Mouse (Mus musculus) cerebellum, postnatal 10 days (tissue): ENCODE results near the gene Znrd1as.

Experiments used
- DNase-seq, 2 experiments: peaks; one replicate each; pipeline ENCODE4 v3.0.0; 2021; ENCODE audit warnings: mixed read lengths in 2 of 2

The Znrd1as gene

GRCm38 (mm10) chr17:36957999-36958743 is at the start of gene Znrd1as, which contains the start of gene Znrd1:
TSS of gene Znrd1as (plus strand) at chr17:36958592.
TSS of gene Znrd1 (minus strand) at chr17:36958559.
- peak; percentile 96 for DNase-seq

GRCm38 (mm10) chr17:36909802-36910201 is 48.6 kb upstream of the Znrd1as start:
- no peak for DNase-seq

GRCm38 (mm10) chr17:36912031-36912430 is 46.4 kb upstream of the Znrd1as start:
- no peak for DNase-seq

DNA sequence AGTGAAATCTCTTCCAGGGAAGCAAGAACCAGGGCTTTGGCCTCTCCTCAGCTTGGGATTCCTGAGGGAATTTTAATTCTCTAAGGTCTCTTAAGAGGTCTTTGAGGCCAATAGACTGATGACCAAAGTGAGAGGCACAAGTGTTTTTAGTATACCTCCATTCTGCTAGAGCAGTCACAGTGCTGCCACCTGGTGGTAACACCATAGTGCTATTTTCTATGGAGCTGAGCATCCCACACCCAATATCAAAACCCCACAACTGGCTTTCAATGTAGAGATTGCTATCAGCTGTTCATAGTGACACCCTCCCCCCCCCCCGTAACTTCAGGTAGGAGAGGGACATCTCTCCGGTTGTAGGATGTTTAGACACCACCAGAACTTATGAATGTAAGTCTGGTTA is 44.3 kb upstream of the Znrd1as start:
- DNase-seq, result peak; percentile 91 to 94

DNA sequence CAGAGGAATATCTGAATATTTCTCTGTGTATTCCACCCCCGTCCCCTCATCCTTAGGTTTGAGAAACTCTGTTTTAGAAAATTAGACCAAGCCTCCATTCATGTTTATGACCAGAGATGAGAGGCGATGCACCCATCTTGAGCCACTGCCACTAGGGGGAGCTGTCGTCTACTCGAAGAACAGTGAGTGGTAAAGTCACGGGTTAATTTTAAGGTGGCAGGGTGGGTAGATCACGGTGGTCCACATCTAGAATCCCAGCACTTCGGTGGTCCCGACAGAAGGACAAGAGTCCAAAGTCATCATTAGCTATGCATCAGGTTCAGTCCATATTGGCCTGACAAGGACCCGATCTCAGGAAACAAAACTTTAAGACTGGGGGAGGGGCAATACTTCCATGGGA is 43.3 kb upstream of the Znrd1as start:
- peak; percentile 85 to 90 for DNase-seq

DNA sequence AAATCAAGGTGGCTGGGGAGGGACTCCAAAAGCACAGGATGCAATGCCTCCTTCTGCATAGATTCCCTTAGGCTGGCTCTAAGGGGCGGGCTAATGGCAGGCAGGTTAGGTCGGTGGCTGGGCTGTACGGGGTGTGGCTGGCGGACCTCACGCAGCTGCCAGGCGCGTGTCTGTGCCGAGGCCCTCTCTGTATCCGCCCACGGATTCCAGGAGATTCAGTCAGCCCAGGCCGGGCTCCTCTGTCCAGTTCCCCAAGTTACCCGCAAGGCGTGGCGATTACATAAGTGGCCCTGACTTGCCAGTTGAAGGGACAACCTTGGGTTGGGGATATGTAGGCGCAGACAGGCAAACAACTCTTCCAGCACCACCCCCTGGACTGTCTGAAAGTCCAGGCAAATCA is 38.2 kb upstream of the Znrd1as start:
- DNase-seq, result no peak

GRCm38 (mm10) chr17:36922715-36923114 is 35.7 kb upstream of the Znrd1as start:
- no peak for DNase-seq

GRCm38 (mm10) chr17:36923491-36923890 is 34.9 kb upstream of the Znrd1as start:
- DNase-seq, result no peak

DNA sequence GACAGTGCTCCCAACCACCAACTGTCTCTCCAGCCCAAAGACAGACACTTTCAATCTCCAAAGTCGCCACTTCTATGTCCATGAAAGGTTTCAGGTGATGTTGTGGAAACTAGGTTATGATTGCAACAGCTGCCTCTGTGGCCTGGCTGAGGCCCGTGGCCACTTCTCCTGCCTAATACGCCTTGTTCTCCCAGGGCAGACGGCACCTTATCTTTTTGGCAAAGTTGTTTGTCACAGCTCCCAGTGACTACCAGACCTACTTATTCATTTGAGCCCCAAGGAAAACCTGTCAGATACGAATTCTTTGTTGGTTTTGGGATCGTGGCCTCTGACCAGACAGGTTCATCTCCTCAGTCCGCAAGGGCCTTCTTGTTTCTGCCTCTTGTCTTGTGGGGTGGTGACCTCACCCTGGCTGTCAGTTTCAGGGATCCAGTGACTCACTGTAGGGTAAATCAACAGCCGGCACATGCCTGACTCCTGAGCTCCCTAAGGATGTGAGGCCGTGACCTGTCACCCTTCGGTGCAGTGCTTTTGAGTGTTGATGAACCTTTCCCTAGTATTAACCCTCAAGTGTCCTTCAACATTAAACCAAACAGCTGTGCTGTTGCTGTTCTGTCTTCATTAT is 30.8 kb upstream of the Znrd1as start:
- no peak for DNase-seq

DNA sequence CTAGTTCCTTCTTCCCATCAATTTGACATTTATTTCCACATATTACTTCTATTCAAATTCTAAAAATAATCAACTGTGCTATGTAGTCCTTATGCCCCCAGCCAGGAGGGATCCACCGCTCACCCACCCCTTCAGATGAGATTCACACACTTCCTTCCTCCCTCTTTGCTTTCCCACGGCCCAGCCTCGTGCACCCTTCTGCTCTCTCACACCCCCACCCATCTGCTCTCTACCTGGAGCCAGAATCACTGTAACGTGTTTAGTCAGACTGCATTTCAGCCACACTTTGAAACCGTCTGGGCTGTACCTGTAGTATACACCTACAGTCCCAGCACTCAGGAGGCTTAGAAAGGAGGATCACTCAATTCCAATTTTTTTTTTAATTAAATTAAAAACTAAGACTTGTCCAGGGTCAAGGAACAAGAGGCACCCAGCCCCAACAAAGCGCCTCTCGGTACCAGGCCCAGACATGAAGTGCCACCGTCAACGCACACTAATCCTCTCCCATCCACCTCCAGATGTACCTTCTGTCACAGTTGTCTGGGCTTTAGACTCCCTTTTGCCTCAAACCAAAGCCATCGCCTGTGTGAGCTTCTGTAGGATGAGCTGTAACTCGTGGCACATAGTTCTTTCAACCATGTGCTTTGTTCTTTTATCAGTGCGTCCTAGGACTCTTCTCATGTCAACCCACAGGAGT is 29.0 kb upstream of the Znrd1as start:
- peak; percentile 40 to 41 for DNase-seq

GRCm38 (mm10) chr17:36930233-36930632 is 28.2 kb upstream of the Znrd1as start:
- no peak for DNase-seq

DNA sequence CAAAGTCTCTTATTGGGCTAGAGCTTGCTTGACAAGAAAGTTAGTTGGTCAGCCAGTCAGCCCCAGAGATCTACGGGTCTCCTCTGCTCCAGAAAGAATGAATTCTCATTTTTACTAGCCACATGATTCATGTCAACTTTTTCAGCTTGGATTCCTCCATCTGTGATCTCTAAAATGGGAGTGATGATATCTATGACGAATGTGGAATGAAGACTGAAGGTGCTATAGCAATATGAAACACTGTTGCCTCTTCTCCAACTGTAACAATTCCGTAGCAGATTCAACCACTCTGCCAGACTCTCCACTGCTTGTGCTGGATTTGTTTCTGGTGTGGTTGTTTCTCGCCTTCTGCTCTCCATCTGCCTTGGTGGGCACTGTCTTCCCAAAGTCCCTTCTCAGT is 27.3 kb upstream of the Znrd1as start:
- no peak for DNase-seq

DNA sequence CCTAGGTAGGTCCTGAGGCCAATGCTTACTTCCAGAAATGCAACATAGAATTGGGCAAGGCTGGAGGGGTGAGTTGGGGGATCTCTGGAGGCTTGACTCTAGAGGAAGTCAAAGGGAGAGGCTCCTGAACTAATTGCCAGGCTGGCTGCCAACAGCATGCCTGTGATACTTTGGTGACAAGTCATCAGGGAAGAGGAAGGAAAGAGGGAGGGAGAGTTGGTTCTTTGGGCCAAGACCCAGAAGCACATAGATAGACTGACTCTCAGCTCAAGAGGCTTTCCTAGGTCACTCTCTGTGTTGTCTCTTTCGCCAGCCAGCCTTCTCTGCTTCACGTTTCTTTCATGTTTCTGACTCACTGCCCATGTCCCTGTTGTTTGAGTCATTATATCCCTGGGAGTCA is 26.6 kb upstream of the Znrd1as start:
- no peak for DNase-seq

- DNase-seq, result no peak
Observed at GRCm38 (mm10) chr17:36938056-36938455, 20.3 kb upstream of the Znrd1as start.

DNA sequence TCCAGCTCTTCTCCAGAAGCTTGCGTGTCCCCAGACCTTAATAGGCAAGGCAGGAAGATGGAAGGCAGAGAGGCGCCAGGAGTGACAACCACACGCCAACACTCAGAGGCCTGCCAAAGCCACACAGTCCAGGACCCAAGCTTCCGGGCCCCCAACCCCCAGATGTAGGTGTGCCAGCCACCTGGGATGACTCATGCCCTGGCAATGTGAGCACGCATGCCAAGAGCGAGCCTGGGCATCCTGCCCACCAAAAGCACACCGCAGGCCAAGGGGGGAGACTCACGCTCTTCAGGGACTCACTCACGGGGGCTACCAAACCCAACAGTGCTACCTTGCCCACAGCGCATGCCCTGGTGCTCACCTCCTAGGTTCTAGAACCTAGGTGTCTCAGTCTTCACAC is 16.0 kb upstream of the Znrd1as start:
- peak; percentile 73 to 76 for DNase-seq

- peak; percentile 27 to 34 for DNase-seq
Observed at GRCm38 (mm10) chr17:36942791-36943471, 15.5 kb upstream of the Znrd1as start, which contains the start of gene Rnf39. TSS of gene Rnf39 (plus strand) at chr17:36942918.

DNA sequence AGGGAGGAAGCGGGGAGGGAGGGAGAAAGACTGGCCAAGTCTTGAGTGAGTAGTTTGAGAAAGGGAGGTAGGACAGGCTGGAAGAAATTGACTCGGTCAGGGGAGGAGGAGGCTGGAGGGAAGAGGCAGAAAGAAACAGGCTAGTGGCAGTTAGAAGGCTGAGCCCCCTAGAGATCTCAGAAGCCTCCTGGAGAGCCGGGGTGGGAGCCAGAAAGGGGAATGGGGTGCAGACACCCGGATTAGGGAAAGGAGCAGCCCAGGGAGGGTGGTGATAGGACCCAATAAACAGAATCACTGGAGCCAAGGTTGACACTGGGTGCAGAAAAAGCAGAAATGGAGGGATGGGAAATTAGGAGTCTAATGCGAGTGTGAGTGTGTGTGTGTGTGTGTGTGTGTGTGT is 14.7 kb upstream of the Znrd1as start:
- no peak for DNase-seq

DNA sequence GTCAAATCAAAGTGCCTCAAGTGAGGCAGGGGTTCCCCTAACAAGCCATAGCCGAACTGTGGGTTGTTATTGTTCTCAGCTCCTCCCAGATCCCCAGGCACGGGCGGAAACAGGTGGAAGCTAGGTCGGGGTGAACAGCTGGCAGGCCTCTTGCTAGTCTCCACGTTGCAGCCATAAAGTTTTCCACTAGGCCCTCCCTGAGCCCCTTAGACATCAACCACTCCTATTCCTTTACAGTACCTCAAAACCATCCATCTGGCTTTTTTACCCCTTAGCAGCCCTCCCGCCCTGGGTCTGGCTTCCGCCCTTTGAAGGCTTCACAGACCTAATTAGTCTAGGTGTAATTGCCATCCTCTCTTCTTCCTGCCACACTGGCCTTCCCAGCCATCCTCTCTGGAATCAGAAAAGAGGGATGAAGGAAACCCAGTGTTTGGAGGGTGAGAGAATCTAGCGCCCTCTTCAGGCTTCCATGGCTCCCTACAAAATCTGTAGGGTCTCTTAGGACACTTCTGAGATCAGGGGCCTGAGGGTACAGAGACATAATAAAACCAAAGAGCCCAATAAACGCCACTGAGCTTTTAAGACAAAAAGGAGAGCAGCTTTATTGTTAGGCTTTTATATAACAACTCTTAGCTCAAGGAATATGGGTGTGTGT is 14.1 kb upstream of the Znrd1as start:
- peak; percentile 17 to 43 for DNase-seq

GRCm38 (mm10) chr17:36947051-36947819 is 11.2 kb upstream of the Znrd1as start:
- peak; percentile 83 to 87 for DNase-seq

DNA sequence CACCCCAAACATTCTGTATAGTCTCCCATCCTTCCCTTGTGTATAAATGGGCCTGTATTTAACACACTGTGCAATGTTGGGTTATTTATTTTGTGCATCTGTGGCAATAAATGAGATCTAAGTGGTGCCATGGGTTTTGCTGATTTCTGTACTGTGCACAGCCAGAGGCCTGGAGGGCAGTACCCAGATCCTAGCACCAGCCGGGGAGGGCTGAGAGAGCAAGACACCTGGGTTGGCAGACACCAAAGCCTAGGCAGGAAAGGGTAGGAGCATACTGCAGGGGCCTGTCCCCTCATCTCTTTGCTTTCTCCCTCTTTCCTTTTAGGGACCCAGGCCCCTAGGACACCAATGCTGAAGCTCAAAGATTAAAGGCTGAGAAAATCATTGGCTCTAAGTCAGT is 10.1 kb upstream of the Znrd1as start:
- no peak for DNase-seq

DNA sequence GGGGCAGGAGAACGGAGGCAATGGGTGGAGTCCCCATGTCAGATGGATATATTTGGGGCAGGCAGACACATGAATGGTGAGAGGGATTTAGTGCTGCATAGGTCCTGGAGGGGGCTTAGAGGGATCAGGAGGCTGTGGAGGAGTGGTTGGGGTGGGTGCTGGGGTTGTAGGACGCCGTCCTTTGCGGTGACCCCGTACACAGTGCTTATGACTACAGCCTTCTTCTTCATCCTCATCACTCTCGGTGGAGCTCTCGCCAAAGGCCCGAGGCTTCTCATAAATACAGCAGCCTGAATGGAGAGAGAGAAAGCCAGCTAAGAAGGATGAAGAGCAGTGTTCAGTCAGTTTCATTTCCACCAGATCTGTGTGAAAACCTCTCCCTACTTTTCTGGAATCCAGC is 9.1 kb upstream of the Znrd1as start:
- DNase-seq, result no peak
